8 mouse cellular contexts compared by ENCODE assay signal in the genomic region with DNA sequence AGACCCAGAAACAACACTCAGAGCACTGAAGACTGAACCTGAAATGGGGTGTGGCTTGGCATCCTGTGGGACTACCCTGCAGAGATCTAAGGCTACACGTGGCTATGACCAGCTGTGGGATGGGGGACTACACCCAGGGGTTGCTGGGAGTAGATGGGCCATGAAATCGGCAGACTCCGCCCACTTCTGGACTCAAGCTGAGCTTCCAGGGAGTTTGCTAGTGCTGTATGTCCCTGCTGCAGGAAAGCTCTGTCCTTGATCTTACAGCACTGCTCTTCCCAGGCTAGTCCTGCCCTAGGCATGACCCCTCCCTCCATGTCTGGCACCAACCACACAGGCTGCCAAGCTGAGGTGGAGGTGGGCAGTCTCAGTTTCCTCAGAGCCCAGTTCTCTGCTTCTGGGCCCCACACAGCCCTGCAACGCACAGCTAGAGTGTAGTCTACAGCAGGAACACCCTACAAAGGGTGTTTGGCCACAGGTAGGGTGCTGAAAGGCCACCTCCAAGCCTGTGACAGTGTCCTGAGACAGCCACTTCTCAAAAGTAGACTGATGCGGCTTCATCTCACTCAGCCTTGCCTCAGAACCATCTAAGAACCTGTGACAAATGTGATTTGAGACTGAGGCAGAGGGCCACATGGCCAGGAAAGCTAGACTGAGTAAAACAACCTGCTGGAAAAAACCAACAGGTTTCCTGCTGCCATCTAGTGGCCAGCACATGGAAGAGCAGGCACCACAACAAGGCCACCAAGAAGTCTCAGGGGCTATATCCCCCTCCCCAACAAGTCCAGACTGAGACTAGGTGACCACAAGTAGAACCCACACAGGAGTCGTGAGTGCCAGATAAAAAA. TPM values are rescaled to one million over a fixed set of nuclear protein-coding genes. Genes with fewer than 3 reads are reported as not detected.
A peak's percentile ranks its signal among the peaks of the same experiment; 100 is the strongest.
DNase-seq lines count a peak whose midpoint lies in the region; ATAC-seq and TF ChIP-seq lines count a peak whose summit lies in the region.

No protein-coding gene starts in this region.

- no peaks in the 10 kb centered on the region for H3K27me3 ChIP-seq in kidney, adult 2 months (replicated peaks; ENCODE audit: control insufficient read depth, insufficient read depth, low read length)
- H3K27me3 ChIP-seq in hindbrain, embryonic 13.5 days, result no peaks in the 10 kb centered on the region
- no peaks in the 10 kb centered on the region for H3K27me3 ChIP-seq in limb, embryonic 14.5 days (ENCODE audit: control insufficient read depth, insufficient read depth, low read length)
- H3K27me3 ChIP-seq in neural tube, embryonic 11.5 days (ENCODE audit: control insufficient read depth, insufficient read depth, low read length), result no peaks in the 10 kb centered on the region

- peak; percentile 23 for ATAC-seq in hindbrain, embryonic 13.5 days (ENCODE audit: low FRiP score)
- peak; percentile 25; the same call in 1 of the 2 replicates for ATAC-seq in limb, embryonic 14.5 days (ENCODE audit: low FRiP score, low read depth)
- ATAC-seq in neural tube, embryonic 11.5 days (ENCODE audit: insufficient read depth, low FRiP score, low TSS enrichment), result peak; percentile 59
- ATAC-seq in monocyte, adult 5-6 weeks (replicated peaks; ENCODE audit: insufficient number of reproducible peaks, low FRiP score, low TSS enrichment, poor library complexity, severe bottlenecking), result no peak

- H3K9me3 ChIP-seq in hindbrain, embryonic 13.5 days, result no peaks in the 10 kb centered on the region
- no peaks in the 10 kb centered on the region for H3K9me3 ChIP-seq in limb, embryonic 14.5 days (ENCODE audit: control insufficient read depth, low read length)
- no peaks in the 10 kb centered on the region for H3K9me3 ChIP-seq in neural tube, embryonic 11.5 days (ENCODE audit: control insufficient read depth, low read length)

- no peak overlapping the region for H3K4me2 ChIP-seq in hindbrain, embryonic 13.5 days
- H3K4me2 ChIP-seq in limb, embryonic 14.5 days (replicated peaks; ENCODE audit: low read depth, low read length, severe bottlenecking), result no peak overlapping the region
- no peak overlapping the region for H3K4me2 ChIP-seq in neural tube, embryonic 11.5 days (ENCODE audit: low read depth)

- peak; percentile 85 for TF ChIP-seq CTCF in kidney, adult 2 months (conservative IDR thresholded peaks at IDR 0.05; ENCODE audit: insufficient read depth, insufficient read length, low read depth, low read length)
- peak; percentile 86 for TF ChIP-seq CTCF in bone marrow macrophage, adult 2 months (IDR thresholded peaks at IDR 0.05; ENCODE audit: low read depth, low read length)
- TF ChIP-seq CTCF in embryonic fibroblast, embryonic 13.5 days (IDR thresholded peaks at IDR 0.05; ENCODE audit: borderline replicate concordance, insufficient read depth, low read length), result peak; percentile 60; the same call in 1 of the 2 replicates

- 23% methylated on average over 6 of the region's 6 CpGs for WGBS in kidney, adult 2 months
- 17% methylated on average over 6 of the region's 6 CpGs for WGBS in hindbrain, embryonic 13.5 days
- 36% methylated on average over 6 of the region's 6 CpGs for WGBS in limb, embryonic 14.5 days
- 17% methylated on average over 6 of the region's 6 CpGs for WGBS in neural tube, embryonic 11.5 days

- no peak overlapping the region for H3K9ac ChIP-seq in hindbrain, embryonic 13.5 days
- no peak overlapping the region for H3K9ac ChIP-seq in limb, embryonic 14.5 days (ENCODE audit: low read depth, low read length, severe bottlenecking)
- no peak overlapping the region for H3K9ac ChIP-seq in neural tube, embryonic 11.5 days (ENCODE audit: low read length)

- H3K36me3 ChIP-seq in kidney, adult 2 months (ENCODE audit: control insufficient read depth, insufficient read depth, low read length), result no peaks in the 10 kb centered on the region
- H3K36me3 ChIP-seq in hindbrain, embryonic 13.5 days, result no peaks in the 10 kb centered on the region
- no peaks in the 10 kb centered on the region; the same call in 1 of the 2 replicates for H3K36me3 ChIP-seq in limb, embryonic 14.5 days (ENCODE audit: control insufficient read depth, insufficient read depth, low read length)
- H3K36me3 ChIP-seq in neural tube, embryonic 11.5 days (ENCODE audit: control insufficient read depth, insufficient read depth, low read length), result no peaks in the 10 kb centered on the region

- no peak overlapping the region for H3K4me3 ChIP-seq in kidney, adult 2 months (ENCODE audit: insufficient read depth, low read depth, low read length)
- H3K4me3 ChIP-seq in bone marrow macrophage, adult 2 months (ENCODE audit: insufficient read depth, low read length), result no peak overlapping the region
- no peak overlapping the region for H3K4me3 ChIP-seq in embryonic fibroblast, embryonic 13.5 days (ENCODE audit: insufficient read depth, low read length)
- H3K4me3 ChIP-seq in hindbrain, embryonic 13.5 days, result no peak overlapping the region
- H3K4me3 ChIP-seq in limb, embryonic 14.5 days (replicated peaks; ENCODE audit: low read length), result no peak overlapping the region
- no peak overlapping the region for H3K4me3 ChIP-seq in neural tube, embryonic 11.5 days (ENCODE audit: low read depth, low read length)

- peak; percentile 58 for DNase-seq in kidney, adult 2 months
- DNase-seq in kidney, adult 8-10 months, result no peak
- DNase-seq in limb, embryonic 14.5 days (ENCODE audit: low spot score), result peak; percentile 51
- DNase-seq in neural tube, embryonic 11.5 days (ENCODE audit: low spot score), result peak; percentile 74

- TF ChIP-seq POLR2A in kidney, adult 2 months (IDR thresholded peaks at IDR 0.05; ENCODE audit: low read depth, low read length), result no peak
- no peak for TF ChIP-seq POLR2A in bone marrow macrophage, adult 2 months (IDR thresholded peaks at IDR 0.05; ENCODE audit: borderline replicate concordance, low read depth, low read length)
- no peak for TF ChIP-seq POLR2A in embryonic fibroblast, embryonic 13.5 days (IDR thresholded peaks at IDR 0.05; ENCODE audit: low read depth, low read length)
- no peak for TF ChIP-seq POLR2A in limb, embryonic 14.5 days (IDR thresholded peaks at IDR 0.05; ENCODE audit: borderline replicate concordance, extremely low read depth, insufficient read depth, insufficient read length)

- H3K4me1 ChIP-seq in kidney, adult 2 months (ENCODE audit: control insufficient read depth, insufficient read depth, low read length), result peaks cover 24% of the 10 kb centered on the region
- no peaks in the 10 kb centered on the region for H3K4me1 ChIP-seq in bone marrow macrophage, adult 2 months (ENCODE audit: control insufficient read depth, insufficient read depth, low read length)
- H3K4me1 ChIP-seq in embryonic fibroblast, embryonic 13.5 days (ENCODE audit: control insufficient read depth, insufficient read depth, low read length), result peaks cover 13% of the 10 kb centered on the region
- peaks cover 49% of the 10 kb centered on the region for H3K4me1 ChIP-seq in hindbrain, embryonic 13.5 days (replicated peaks)
- H3K4me1 ChIP-seq in limb, embryonic 14.5 days (ENCODE audit: control insufficient read depth, insufficient read depth, low read length), result peaks cover 54% of the 10 kb centered on the region
- peaks cover 27% of the 10 kb centered on the region for H3K4me1 ChIP-seq in neural tube, embryonic 11.5 days (ENCODE audit: control insufficient read depth, insufficient read depth, low read length)

- peak overlapping the region; percentile 54 for H3K27ac ChIP-seq in kidney, adult 2 months (ENCODE audit: insufficient read depth, low read depth, low read length)
- H3K27ac ChIP-seq in bone marrow macrophage, adult 2 months (ENCODE audit: insufficient read depth, low read depth, low read length), result no peak overlapping the region
- H3K27ac ChIP-seq in embryonic fibroblast, embryonic 13.5 days (ENCODE audit: insufficient read depth, low read length), result no peak overlapping the region
- H3K27ac ChIP-seq in hindbrain, embryonic 13.5 days, result peak overlapping the region; percentile 44
- H3K27ac ChIP-seq in limb, embryonic 14.5 days (replicated peaks; ENCODE audit: low read depth, low read length), result peak overlapping the region; percentile 53; the same call in 1 of the 2 replicates
- peak overlapping the region; percentile 60; the same call in 1 of the 2 replicates for H3K27ac ChIP-seq in neural tube, embryonic 11.5 days (ENCODE audit: low read depth, low read length)

RNA-seq across cellular contexts. Expression of a gene that starts 52.2 kb away (rescaled TPM):
- polyA plus RNA-seq in kidney, adult 2 months (2012; rRNA removed), result 107 and 109 TPM in 2 replicates
- polyA plus RNA-seq in bone marrow macrophage, adult 2 months (2012; ENCODE audit: insufficient read depth, insufficient read length, missing spikeins), result 0.65 and 1.7 TPM in 2 replicates
- polyA plus RNA-seq in embryonic fibroblast, embryonic 13.5 days (2011; ENCODE audit: insufficient read length, low read depth, missing spikeins), result 72.2 and 113 TPM in 2 replicates
- polyA plus RNA-seq in hindbrain, embryonic 13.5 days (2015; fragmentation: Nextera tagmentation; extraction: Ambion mirVana), result 32.7 and 35.8 TPM in 2 replicates
- 151 and 192 TPM in 2 replicates for polyA plus RNA-seq in limb, embryonic 14.5 days (2012; rRNA removed)
- polyA plus RNA-seq in limb, embryonic 14.5 days (2014; fragmentation: Nextera tagmentation; extraction: Ambion mirVana), result 134 and 141 TPM in 2 replicates
- 64.5 and 66.0 TPM in 2 replicates for polyA plus RNA-seq in neural tube, embryonic 11.5 days (2014; fragmentation: Nextera tagmentation; extraction: Ambion mirVana)
- total RNA-seq in monocyte, adult 5-6 weeks (2017), result 0.67 to 5.3 TPM (median 3.0 TPM) in 3 replicates

Comparison
In these comparisons a context has a peak if more than half of its experiments do, and no peak if none do; other contexts are left out.
1. DNase-seq: peak in kidney, adult 2 months (single experiment), limb, embryonic 14.5 days (single experiment) and neural tube, embryonic 11.5 days (single experiment); none in kidney, adult 8-10 months (0 of 2).
2. H3K27ac ChIP-seq: peak in kidney, adult 2 months (single experiment), hindbrain, embryonic 13.5 days (single experiment), limb, embryonic 14.5 days (single experiment) and neural tube, embryonic 11.5 days (single experiment); none in bone marrow macrophage, adult 2 months (single experiment) and embryonic fibroblast, embryonic 13.5 days (single experiment).
3. RNA of a gene that starts 52.2 kb away (polyA plus RNA-seq): 134 to 192 TPM in limb, embryonic 14.5 days, 72.2 to 113 TPM in embryonic fibroblast, embryonic 13.5 days, 107 to 109 TPM in kidney, adult 2 months, 64.5 to 66.0 TPM in neural tube, embryonic 11.5 days and 32.7 to 35.8 TPM in hindbrain, embryonic 13.5 days; 0.65 to 1.7 TPM in bone marrow macrophage, adult 2 months; every median in the first group is over 10 times any median in the second.
4. Peak in every context shown above with its lines, with median percentiles within 50 percentile points of each other: CTCF ChIP-seq.